Mouse (Mus musculus) left cerebral cortex, postnatal 14 days (tissue): ENCODE measurements around the gene Prkag2. TPM values are rescaled to one million over a fixed set of nuclear protein-coding genes. Genes with fewer than 3 reads are reported as not detected.

ENCODE experiments used
- DNase-seq, 2 experiments: peaks; one replicate each; pipeline ENCODE4 v3.0.0; 2021 to 2022; ENCODE audit warnings: low spot score in 2 of 2, mixed read lengths in 1 of 2
- intact Hi-C: fragments of 180-260 bp; cut with DNase I; formaldehyde crosslinking; loops from one replicate; pipeline ENCODE4 v1.15.1; 2025
- total RNA-seq, 2 experiments: library from RNA; stranded (reverse); gene quantifications; 2 replicates each; pipeline ENCODE4 v1.2.3; 2021

The Prkag2 gene
- total RNA-seq, 2 experiments from 2014 or later, result 99.4 to 104 TPM

- intact Hi-C loops, result no loop called here
Observed at GRCm38 (mm10) chr5:24952842-24953741, 147.3 kb downstream of the Prkag2 start.

DNA sequence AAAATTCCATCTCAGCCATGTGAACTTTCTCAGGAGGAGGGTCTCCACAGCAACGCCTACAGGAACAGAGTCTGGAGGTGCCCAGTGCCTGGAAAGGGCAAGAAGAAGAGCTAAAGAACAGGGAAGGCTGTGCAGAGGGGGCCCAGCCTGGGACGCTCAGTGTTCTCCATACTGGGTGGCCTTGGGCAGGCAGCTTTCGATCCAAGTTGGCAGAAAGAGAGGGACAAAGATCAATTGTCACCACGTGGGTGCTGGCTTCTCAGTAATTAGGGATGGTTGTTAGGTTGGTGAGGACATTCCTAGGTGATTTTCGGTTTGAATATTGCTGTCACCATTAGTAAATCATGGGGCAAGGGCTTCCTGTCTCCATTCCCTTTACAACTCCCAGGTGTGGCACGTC is 148.2 kb downstream of the Prkag2 start:
- intact Hi-C loops, result no loop called here
- DNase-seq, result no peak

More at GRCm38 (mm10) chr5:24952842-24953741, 147.3 kb downstream of the Prkag2 start:
- peak in 1 of 2 experiments; percentile 28 for DNase-seq

DNA sequence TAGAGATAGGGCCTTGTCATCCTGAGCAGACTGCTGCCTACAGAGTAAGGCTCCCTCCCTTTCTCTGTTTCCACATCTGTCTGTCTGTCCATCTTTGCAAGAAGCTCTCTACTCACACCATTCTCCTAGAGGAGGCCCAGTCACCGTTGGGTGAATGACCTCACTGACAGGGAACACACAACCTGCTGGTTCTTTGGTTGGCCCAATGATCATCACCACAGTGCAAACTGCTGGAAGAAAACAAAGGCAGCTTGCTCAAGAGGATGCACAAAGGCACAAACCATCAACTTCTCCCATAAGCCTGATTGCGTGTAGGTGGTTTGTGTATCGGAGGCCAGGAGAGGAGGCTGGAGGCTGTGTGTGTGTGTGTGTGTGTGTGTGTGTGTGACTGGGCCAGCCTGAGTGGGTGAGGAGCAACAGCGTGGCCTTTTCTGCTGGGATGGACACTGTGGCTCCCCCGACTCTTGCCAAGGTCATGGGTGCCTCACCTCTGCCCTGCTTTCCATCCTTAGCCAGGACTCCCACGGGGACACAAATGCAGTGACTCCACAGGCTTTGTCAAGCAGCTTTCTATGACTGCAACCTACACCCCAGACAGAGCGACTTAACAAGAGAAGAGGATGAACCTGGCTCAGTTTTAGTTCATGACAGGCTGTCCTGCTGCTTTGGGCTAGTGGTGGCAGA is 149.4 kb downstream of the Prkag2 start:
- intact Hi-C loops, result no loop called here
- no peak for DNase-seq

- peak; percentile 26 to 54 for DNase-seq
- intact Hi-C loops, result no loop called here
Observed at GRCm38 (mm10) chr5:24950039-24950438, 150.4 kb downstream of the Prkag2 start.

- DNase-seq, result no peak
- intact Hi-C loops, result no loop called here
Observed at GRCm38 (mm10) chr5:24938046-24938822, 162.2 kb downstream of the Prkag2 start.

DNA sequence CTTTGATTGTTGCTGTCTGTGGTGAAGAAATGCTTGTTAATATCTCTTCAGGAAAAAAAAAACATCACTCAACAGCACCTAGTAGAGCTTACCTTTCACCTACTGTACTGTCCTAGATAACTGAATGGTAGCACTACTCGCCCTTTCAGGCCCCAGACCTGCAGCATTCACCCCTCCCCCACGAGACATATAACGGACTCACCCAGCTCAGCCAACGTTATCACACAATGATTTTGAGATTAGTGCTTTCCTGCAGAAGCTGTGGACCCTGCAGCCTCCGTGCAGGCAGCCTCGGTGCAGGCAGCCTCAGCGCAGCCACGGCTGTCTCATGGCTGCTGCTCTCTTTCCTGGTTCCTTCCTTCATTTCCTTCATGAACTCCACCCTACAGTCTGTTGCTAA is 164.0 kb downstream of the Prkag2 start:
- no peak for DNase-seq
- intact Hi-C loops, result no loop called here

- no peak for DNase-seq
Observed at GRCm38 (mm10) chr5:24935446-24935845, 165.0 kb downstream of the Prkag2 start.

DNA sequence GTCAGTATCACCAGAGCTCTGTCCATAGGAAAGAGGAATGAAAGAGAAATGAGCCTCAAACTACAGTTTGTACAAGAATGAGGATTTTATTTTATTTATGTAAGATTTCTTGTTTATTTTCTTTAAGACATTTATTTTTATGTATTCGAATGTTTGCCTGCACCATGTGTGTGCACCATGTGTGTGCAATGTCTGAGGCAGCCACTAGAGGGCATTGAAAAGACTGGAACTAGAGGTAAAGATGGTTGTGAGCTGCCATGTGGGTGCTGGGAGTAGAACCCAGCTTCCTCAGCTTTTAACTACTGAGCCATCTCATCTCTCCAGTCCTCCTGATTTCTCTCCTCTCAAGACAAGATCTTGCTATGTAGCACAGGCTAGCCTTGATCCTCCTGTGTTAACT is 166.7 kb downstream of the Prkag2 start:
- DNase-seq, result no peak
- intact Hi-C loops, result no loop called here

More at GRCm38 (mm10) chr5:24935446-24935845, 165.0 kb downstream of the Prkag2 start:
- intact Hi-C loops, result no loop called here

GRCm38 (mm10) chr5:24931578-24932185 is 168.8 kb downstream of the Prkag2 start:
- intact Hi-C loops, result no loop called here
- DNase-seq, result no peak

DNA sequence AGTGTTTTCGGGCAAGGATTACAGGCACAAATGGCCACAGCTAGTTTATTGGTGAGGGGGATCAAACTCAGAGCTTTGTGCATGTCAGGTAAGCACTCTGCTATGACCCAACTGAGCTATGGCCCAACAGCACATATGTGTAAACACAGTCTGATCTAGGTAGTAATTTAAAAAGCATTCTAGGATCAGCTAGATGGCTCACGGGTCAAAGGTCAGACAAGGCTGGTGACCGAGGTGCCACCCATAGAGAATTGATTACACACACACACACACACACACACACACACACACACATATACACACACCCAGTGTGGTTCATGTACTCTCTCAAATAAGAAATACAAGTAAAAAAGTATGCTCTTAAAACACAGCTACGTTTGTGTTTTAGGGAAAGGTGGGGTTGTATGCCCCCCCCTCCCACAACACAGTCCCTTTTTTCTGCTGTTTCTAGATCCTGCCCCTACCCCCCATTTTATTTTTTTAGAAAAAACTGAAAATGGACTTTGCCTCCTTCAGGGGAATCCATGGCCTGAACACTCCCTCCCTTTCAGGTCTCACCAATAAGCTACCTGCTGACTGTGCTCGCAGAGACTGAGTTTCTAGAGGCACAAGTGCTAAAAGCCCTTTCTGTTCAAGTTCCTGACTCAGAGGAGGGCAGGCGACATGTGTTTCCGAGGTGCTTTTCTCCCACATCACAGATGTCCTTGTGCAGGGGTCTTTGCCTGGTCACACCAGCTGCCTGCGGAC is 169.4 kb downstream of the Prkag2 start:
- intact Hi-C loops, result no loop called here

GRCm38 (mm10) chr5:24928816-24929215 is 171.6 kb downstream of the Prkag2 start:
- DNase-seq, result no peak
- intact Hi-C loops, result no loop called here

More for the DNA sequence above, 169.4 kb downstream of the Prkag2 start:
- no peak for DNase-seq

GRCm38 (mm10) chr5:24927706-24928105 is 172.7 kb downstream of the Prkag2 start:
- intact Hi-C loops, result no loop called here
- no peak for DNase-seq

GRCm38 (mm10) chr5:24919155-24919554 is 181.3 kb downstream of the Prkag2 start:
- intact Hi-C loops, result no loop called here
- peak in 1 of 2 experiments; percentile 56 for DNase-seq

DNA sequence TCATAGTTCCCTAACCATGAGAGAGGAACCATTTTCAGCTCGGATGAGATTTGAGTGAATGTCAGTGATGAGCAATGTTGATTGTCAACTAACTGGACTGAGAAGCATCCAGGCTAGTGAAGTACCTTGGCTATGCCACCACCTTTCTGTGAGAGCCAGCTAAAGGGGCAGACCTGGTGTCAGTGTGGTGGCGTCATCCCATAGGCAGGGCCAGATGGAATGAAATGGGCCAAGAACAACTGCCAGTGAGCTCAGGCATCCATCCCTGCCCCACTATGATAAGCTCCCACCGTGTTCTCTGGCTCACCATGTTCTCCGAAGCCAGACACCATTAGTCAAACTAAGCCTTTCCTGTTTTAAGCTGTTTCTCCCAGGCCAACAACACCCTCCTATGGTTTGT is 183.9 kb downstream of the Prkag2 start:
- DNase-seq, result no peak
- intact Hi-C loops, result no loop called here

DNA sequence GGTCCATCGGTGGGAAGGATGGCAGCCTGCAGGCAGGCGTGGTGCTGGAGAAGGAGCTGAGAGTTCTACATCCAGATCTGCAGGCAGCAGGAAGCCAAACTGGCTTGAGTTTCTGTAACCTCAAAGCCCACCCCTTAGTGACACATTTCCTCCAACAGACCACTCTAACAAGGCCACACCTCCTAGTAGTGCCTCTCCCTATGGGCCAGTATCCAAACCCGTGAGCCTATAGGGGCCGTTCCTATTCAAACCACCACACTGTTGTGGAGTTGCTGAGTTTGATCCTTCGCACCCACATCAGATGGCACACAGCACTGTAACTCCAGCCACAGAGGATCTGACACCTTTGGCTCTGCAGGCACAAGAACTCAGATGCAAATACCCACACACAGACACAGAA is 185.3 kb downstream of the Prkag2 start:
- intact Hi-C loops, result no loop called here
- no peak for DNase-seq

DNA sequence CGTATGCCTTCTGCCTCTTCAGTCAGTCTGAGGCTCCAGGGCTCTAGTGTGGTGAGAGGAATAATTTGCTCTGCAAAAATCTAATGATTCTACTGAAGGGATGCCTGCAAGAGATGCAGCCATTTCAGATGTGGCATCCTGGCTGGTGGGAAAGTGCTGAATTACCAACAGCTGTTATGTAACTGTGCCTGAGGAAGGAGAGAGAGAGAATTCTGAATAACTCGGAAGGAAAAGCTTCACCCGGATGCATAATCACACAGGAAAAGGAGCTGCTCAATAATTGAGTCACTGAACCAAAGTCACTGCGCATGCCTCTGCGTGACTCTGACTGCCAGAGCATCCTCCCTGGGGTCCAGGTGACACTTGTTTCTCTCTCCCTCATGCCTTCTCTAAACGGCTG is 186.8 kb downstream of the Prkag2 start:
- peak in 1 of 2 experiments; percentile 23 for DNase-seq
- intact Hi-C loops, result no loop called here

DNA sequence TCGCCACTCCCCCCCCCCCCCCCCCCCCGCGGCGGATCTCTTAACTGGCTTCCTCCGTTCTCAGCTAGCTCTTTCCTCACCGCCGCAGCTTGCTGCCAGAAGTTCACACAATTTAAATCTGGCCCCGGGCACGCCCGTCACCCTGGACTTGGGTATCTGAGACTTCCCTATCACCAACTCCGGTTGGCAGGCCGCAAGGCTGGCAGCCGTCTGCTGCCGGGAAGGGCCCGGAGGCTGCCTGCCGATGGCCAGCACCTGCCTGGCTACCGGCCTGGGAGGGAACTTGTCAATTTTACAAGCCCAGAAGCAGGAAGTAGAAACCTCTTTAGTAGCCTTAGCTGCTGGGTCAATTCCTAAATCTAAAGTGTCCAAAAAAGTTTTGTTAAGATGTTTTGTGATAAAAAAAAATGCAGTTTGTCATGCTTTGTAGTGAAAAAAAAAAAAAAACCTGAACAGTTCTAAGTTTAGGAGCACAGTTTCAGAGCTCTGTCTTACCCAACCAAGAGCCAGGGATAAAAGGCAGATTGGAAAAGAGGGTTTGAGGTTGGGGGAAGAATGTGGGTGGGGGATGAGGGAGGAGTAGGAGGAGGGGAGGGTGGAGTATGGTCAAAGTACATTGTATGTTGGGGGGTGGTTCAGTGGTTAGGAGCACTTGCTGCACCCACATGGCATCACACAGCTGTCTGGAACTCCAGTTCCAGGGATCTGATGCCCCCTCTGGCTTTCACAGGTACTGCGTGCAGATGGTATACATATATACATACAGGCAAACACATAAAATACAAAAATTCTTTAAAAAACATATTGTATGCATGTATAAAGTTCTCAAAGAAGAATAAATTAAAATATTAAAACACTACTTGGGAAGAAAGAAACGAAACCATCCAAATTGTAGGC is 191.4 kb downstream of the Prkag2 start:
- DNase-seq, result peak; percentile 46 to 74
- intact Hi-C loops, result loop anchor here (5.0 kb wide), 1 partner anchor 78 kb away; no protein-coding TSS in a partner anchor
